Mouse (Mus musculus) right cerebral cortex, postnatal 14 days (tissue): ENCODE measurements around the gene Fcgr2b.
"Not testable (repeated sequence)": the region's sequence is repeated elsewhere in the genome, so short reads cannot be mapped to it uniquely, and the experiment has no call there.

Source experiments
- DNase-seq: peaks from one replicate; pipeline ENCODE4 v3.0.0; 2022

The Fcgr2b gene

GRCm38 (mm10) chr1:170976447-170976846 lies at the start of gene Fcgr2b:
TSS of gene Fcgr2b (minus strand) at chr1:170976547.
- no peak for DNase-seq

- no peak for DNase-seq
Observed at GRCm38 (mm10) chr1:171019311-171019950, 43.1 kb upstream of the Fcgr2b start.

GRCm38 (mm10) chr1:171018737-171019136 lies 42.4 kb upstream of the Fcgr2b start, which contains the start of gene Fcgr4:
TSS of gene Fcgr4 (plus strand) at chr1:171018920.
- no peak for DNase-seq

GRCm38 (mm10) chr1:171017468-171018158 lies 41.3 kb upstream of the Fcgr2b start:
- DNase-seq, result no peak

- no peak for DNase-seq
Observed at GRCm38 (mm10) chr1:171016676-171017356, 40.5 kb upstream of the Fcgr2b start.

- DNase-seq, result no peak
Observed at GRCm38 (mm10) chr1:171011733-171012132, 35.4 kb upstream of the Fcgr2b start.

GRCm38 (mm10) chr1:171006905-171007304 lies 30.6 kb upstream of the Fcgr2b start:
- no peak for DNase-seq

GRCm38 (mm10) chr1:171006335-171006734 lies 30.0 kb upstream of the Fcgr2b start:
- DNase-seq, result no peak

- no peak for DNase-seq
Observed at GRCm38 (mm10) chr1:171005586-171005985, 29.2 kb upstream of the Fcgr2b start.

- DNase-seq, result no peak
Observed at GRCm38 (mm10) chr1:171005081-171005480, 28.7 kb upstream of the Fcgr2b start.

- DNase-seq, result no peak
Observed at GRCm38 (mm10) chr1:170999811-171000210, 23.5 kb upstream of the Fcgr2b start.

- DNase-seq, result peak; percentile 59
Observed at GRCm38 (mm10) chr1:170997756-170998655, 21.7 kb upstream of the Fcgr2b start.

GRCm38 (mm10) chr1:170996753-170997152 lies 20.4 kb upstream of the Fcgr2b start:
- DNase-seq, result peak; percentile 48

- no peak for DNase-seq
Observed at GRCm38 (mm10) chr1:170996034-170996433, 19.7 kb upstream of the Fcgr2b start.

- peak; percentile 18 for DNase-seq
Observed at GRCm38 (mm10) chr1:170992550-170992949, 16.2 kb upstream of the Fcgr2b start.

- no peak for DNase-seq
Observed at GRCm38 (mm10) chr1:170989656-170990055, 13.3 kb upstream of the Fcgr2b start.

- DNase-seq, result no peak
Observed at GRCm38 (mm10) chr1:170985861-170986260, 9.5 kb upstream of the Fcgr2b start.

- no peak for DNase-seq
Observed at GRCm38 (mm10) chr1:170985092-170985491, 8.7 kb upstream of the Fcgr2b start.

- DNase-seq, result no peak
Observed at GRCm38 (mm10) chr1:170983066-170983465, 6.7 kb upstream of the Fcgr2b start.

GRCm38 (mm10) chr1:170982301-170982700 lies 6.0 kb upstream of the Fcgr2b start:
- DNase-seq, result no peak

- not testable (repeated sequence) for DNase-seq
Observed at GRCm38 (mm10) chr1:170981679-170982078, 5.3 kb upstream of the Fcgr2b start.

- no peak for DNase-seq
Observed at GRCm38 (mm10) chr1:170978601-170979000, 2.3 kb upstream of the Fcgr2b start.

GRCm38 (mm10) chr1:170975751-170976161 lies 591 bp downstream of the Fcgr2b start:
- peak; percentile 18 for DNase-seq
